Mouse (Mus musculus) gastrocnemius, adult 2 months (tissue): Measurements from ENCODE around the gene 4933406M09Rik. TPM values are rescaled to one million over a fixed set of nuclear protein-coding genes. Genes with fewer than 3 reads are reported as not detected.

ENCODE experiments used
- DNase-seq: peaks from one replicate; pipeline ENCODE4 v3.0.0; 2022
- H3K27ac ChIP-seq: fragments of 200-600 bp; 2 replicates; pipeline ENCODE4 v1.8.1; 2022; ENCODE audit warnings: mild to moderate bottlenecking
- H3K4me3 ChIP-seq: fragments of 200-600 bp; 2 replicates; pipeline ENCODE4 v1.8.1; 2022; ENCODE audit warnings: mild to moderate bottlenecking, moderate library complexity
- CTCF ChIP-seq: fragments of 200-600 bp; IDR thresholded peaks from 2 replicates; pipeline ENCODE4 v1.8.1; 2022; ENCODE audit warnings: antibody characterized with exemption, mild to moderate bottlenecking, moderate library complexity
- intact Hi-C: fragments of 180-260 bp; cut with DNase I; formaldehyde crosslinking; loops from one replicate; pipeline ENCODE4 v1.15.1; 2025
- total RNA-seq, 2 experiments: library from RNA; stranded (reverse); gene quantifications; 2 replicates each; pipeline ENCODE4 v1.2.3; 2021

The 4933406M09Rik gene
- total RNA-seq, 2 experiments from 2014 or later = not detected

DNA sequence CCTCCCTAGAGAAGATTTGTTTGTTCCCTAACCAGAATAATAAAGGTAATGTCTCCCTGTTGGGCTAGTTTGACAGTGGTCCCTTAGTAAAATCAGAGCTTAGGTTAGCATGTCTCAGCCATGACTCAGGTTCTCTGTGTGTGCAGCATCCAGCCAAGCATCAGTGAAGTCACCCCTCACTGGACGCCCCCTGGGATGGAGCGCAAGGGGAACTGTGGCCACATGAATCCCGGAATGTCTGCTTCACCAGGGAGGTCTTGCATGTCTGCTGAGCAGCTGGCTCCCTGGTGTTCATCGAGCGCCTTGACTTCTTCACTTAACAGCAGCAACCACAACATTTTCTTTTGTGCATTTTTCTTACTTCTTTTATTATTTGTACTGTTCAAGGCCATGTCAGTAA lies 8.1 kb downstream of the 4933406M09Rik start:
- no peak overlapping the region for H3K4me3 ChIP-seq
- no peak for DNase-seq
- intact Hi-C loops = no loop called here
- no peak for TF ChIP-seq CTCF
- no peak overlapping the region for H3K27ac ChIP-seq

DNA sequence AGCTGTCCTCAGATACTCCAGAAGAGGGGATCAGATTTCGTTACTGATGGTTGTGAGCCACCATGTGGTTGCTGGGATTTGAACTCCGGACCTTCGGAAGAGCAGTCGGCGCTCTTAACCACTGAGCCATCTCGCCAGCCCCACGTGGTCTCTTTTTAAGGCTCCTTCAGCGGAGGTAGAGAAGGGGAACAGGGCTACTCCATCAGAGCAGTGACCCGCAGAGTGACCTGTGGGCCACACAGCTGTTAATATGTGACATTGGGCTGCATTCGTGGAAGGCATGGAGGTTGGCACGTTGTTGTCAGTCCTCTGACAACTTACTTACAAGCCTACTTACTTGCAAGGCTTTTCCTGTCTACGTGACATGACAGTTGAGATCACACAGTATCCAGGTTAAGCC lies 12.5 kb downstream of the 4933406M09Rik start:
- H3K27ac ChIP-seq = no peak overlapping the region
- no peak overlapping the region for H3K4me3 ChIP-seq
- TF ChIP-seq CTCF = no peak
- intact Hi-C loops = no loop called here
- no peak for DNase-seq

DNA sequence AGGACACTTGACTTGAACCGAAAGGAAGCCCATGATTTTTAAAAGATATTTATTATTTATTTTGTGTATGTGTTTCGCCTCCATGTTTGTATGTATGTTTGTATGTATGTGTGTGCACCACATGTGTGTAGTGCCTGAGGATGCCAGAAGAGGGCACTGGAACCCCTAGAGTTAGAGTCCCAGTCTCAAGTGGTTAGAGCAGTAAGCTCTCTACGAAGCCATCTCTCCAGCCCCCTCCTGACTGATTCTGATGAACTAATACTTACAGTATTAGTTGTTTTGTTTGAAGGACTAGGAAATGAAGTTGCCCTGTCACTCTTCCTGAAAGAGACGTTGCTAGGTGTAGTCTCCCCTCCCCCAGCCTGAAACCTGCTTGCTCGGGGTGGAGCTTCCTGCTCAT lies 14.0 kb downstream of the 4933406M09Rik start:
- H3K4me3 ChIP-seq = no peak overlapping the region
- peak; percentile 34; the same call in 1 of the 2 replicates for TF ChIP-seq CTCF
- intact Hi-C loops = no loop called here
- H3K27ac ChIP-seq = no peak overlapping the region
- no peak for DNase-seq

DNA sequence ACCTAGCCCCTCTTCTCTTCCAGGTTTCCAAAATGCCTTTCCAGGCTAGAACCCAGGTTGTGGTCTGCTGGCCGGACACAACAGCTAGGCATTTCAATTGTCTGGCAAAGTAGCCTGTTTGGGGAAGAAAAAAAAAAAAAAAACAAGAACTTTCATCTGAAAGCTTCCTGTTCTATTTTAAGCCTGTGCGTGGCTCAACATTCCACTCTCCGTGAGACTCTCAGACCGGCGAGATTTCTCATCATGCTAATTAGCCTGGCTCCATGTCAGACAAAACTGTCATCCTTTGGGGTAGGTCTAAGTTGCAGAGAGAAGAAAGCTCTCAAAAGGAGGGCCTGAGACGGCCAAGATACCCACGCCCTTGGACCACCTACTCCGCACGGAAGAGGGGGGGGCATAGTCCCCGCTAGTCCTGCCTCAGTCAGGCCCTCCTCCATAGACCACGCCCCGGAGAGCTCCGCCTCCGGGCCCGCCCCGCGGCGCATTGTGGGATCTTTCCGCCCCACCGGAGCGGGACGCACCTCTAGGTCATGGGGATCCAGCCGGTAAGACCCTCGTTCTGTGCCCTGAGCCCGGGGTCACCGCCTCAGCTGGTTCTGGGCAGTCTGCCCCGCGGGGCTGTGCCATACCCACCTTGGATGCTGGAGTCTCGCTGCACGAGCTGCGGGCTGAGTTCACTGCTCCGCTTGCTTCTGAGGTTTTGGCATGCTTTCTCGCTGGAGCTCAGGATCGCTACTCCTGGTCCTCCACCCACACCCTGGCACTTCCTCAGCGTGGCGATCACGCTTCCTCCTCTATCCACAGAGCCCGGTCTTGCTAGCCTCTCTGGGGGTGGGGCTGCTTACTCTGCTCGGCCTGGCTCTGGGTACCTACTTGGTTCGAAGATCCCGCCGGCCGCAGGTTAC lies 20.0 kb downstream of the 4933406M09Rik start, which contains the start of gene Cyb5r1:
Gene Cyb5r1, plus strand, starts transcription at position 51 of the 905 bp plus-strand sequence.
- intact Hi-C loops = loop anchor here (5.0 kb wide), 1 partner anchor 38 kb away; no protein-coding TSS in a partner anchor

DNA sequence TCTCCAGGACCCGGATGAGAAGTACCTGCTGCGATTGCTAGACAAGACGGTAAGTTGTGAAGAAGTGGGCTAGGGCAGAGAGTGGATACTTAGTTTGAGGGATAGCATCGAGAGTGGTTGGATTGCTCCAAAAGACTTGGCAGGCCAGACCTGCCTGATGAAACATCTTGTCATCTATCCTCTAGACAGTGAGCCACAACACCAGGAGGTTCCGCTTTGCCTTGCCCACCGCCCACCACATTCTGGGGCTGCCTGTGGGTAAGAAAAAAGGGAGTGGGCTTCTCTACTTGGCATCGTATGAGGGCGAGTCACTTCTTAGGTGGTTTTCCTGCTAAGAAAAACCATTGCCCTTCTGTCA lies 20.7 kb downstream of the 4933406M09Rik start:
- Histone ChIP-seq H3K4me3 (peak overlapping the region; percentile 90), H3K27ac (peak overlapping the region; percentile 96)
- intact Hi-C loops = loop anchor here (5.0 kb wide), 1 partner anchor 39 kb away; no protein-coding TSS in a partner anchor
- no peak for DNase-seq
- TF ChIP-seq CTCF = no peak

More for the DNA sequence above, 20.0 kb downstream of the 4933406M09Rik start, which contains the start of gene Cyb5r1:
- Histone ChIP-seq H3K4me3 (peak within 1 kb of the TSS; percentile 90), H3K27ac (peak within 1 kb of the TSS; percentile 96)
- TF ChIP-seq CTCF = no peak
- peak; percentile 87 for DNase-seq

DNA sequence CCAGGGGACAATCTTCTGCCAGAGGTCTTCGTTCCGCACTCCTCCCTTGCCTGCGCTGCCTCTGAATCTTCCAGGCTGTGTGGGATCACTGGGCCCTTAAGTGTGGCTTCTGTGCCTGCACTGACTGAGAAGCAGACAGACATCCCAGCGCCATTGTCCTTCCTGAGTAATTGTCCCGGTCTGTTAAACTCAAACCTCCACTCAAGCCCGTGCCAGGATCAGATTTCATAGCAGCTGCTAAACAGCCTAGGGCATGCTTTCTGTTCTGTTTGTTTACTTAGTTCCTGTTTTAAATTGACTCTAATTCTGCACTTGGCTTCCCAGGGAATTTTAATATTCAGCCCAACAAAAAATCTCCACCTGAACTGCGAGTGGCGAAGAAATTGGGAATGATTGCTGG lies 22.3 kb downstream of the 4933406M09Rik start:
- intact Hi-C loops = loop anchor here (5.0 kb wide), 1 partner anchor 41 kb away; no protein-coding TSS in a partner anchor
- no peak for DNase-seq
- no peak for TF ChIP-seq CTCF
- Histone ChIP-seq H3K4me3 (no peak overlapping the region), H3K27ac (peak overlapping the region; percentile 50)

DNA sequence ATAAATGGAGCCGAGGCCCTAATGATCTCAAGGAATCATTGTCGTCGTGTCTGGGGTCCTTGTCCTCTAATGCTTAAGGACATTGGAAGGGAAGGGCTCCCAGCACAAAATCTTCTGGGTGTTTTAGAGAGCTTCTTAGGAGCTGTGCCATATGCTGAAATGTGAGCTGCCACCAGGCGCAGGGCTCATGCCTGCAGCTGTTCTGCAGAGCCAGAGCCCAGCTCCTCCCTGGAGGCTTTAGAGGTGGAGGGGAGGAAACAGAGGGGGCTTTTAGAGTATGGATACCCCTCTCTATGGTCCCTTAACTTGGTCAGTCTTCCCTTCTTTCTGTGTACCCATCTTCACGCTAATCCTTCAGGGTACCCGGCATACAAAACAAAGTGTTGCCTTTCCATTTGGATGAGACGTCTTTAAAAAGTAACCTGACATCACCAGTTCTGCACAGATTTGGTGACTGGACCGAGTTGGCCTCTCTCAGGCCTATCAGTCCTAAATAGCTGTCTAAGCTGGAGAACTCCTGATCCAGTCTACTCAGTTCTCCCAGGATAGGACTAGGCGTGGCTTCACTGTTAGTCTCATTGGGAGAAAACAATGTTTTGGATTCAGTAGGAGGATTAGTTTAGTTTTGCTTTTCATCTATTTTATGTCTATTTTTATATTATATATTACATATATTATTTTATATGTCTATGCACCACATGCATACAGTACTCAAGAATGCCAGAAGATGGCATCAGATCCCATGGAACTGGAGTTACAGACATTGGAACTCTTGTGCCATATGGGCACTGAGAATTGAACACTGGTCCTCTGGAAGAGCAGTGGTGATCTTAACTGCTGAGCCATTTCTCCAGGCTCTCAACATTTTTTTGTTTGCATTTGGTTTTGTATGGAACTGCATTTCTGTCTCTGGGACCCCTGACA lies 26.2 kb downstream of the 4933406M09Rik start:
- peak overlapping the region; percentile 27 for H3K4me3 ChIP-seq
- DNase-seq = peak; percentile 75
- intact Hi-C loops = loop anchor here (1.0 to 5.0 kb wide), 2 partner anchors 43 to 80 kb away; partner anchors contain the start of genes Klhl12 and Rabif
- peak overlapping the region; percentile 89 for H3K27ac ChIP-seq
- TF ChIP-seq CTCF = peak; percentile 55

DNA sequence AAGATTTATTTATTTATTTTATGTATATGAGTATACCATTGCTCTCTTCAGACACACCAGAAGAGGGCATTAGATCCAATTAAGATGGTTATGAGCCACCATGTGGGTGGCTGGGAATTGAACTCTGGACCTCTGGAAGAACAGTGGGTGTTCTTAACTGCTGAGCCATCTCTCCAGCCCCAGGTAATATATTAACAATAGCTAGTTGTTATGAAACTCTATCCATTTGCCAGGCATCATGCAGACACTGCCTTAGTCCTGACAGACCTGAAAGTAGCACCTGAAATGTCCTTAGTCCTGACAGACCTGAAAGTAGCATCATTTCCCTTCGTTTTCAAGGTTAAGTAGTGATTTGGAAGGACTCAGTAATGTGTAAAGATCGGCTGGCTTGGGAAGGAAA lies 28.3 kb downstream of the 4933406M09Rik start:
- peak overlapping the region; percentile 99 for H3K27ac ChIP-seq
- TF ChIP-seq CTCF = no peak
- intact Hi-C loops = loop anchor here (5.0 kb wide), 1 partner anchor 78 kb away; the partner anchor contains the start of gene Rabif

DNA sequence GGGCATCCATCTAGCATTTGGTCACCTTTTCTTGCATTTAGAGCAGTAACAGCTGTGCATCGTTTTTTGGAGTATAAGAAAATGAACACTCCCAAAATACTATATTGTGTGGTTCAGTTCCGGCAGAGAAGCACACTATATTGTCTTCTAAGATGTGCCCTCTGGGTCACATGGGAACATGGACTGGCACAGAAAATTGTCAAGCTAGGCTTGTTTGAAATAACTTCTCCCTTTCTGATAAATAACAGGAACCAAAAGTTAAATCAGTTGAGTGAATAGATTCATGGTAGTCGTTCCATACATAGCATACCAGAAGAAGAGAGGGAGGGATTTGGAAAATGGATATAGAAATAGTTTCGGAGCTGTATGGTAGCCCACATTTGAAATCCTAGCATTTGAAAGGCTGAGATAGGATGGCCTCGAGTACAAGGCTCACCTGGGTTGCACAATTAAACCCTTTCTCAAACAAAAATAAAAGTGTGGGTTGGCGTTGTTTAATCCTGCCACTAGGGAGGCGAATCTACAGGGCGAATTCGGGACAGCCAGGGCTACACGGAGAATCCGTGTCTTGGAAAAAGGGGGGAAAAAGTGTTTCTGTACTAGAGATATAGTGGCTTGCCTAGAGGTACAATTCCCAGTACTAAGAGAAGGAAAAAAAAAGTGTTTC lies 28.9 kb downstream of the 4933406M09Rik start:
- DNase-seq = no peak
- peak overlapping the region; percentile 98 for H3K4me3 ChIP-seq
- intact Hi-C loops = loop anchor here (5.0 kb wide), 1 partner anchor 78 kb away; the partner anchor contains the start of gene Rabif
- peak; percentile 8; the same call in 1 of the 2 replicates for TF ChIP-seq CTCF
- peak overlapping the region; percentile 99 for H3K27ac ChIP-seq

More for the DNA sequence above, 28.3 kb downstream of the 4933406M09Rik start:
- no peak for DNase-seq
- H3K4me3 ChIP-seq = no peak overlapping the region

DNA sequence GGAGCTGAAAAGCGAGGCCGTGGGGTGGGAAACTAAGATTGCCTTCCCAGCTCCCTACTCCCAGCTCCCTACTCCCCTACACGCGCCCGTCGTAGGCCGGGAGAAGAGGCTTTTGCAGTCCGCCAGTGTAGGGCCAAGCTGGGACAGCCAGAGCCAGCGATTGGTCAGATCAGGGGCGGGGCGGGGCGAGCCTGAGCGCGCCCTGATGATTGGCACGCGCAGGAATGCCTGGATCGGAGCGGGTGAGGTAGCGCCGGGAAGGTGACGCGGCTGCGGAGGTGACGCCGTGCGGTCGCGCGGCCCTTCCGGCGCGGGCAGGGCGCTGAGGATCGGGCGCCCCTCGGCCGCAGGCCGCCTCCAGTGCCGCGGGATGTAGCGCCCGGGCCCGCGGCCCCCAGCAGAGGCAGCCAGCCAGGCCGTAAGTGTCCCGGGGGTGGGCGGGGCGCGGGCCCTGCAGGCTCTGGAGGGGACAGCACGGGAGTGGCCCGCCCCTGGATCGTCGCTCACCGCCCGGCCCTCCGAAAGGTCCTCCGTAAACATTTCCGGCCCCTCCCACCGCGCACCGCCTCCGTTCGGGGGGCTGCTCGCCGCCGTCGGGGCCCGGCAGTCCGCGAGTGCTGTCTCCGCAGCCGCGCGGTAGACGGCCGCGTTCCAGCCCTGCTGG lies 29.6 kb downstream of the 4933406M09Rik start, which contains the start of gene Adipor1:
Gene Adipor1, plus strand, starts transcription at position 211 of the 664 bp plus-strand sequence.
- Histone ChIP-seq H3K27ac (peak within 1 kb of the TSS; percentile 99), H3K4me3 (peak within 1 kb of the TSS; percentile 98)
- DNase-seq = peak; percentile 99
- intact Hi-C loops = no loop called here
- no peak for TF ChIP-seq CTCF

DNA sequence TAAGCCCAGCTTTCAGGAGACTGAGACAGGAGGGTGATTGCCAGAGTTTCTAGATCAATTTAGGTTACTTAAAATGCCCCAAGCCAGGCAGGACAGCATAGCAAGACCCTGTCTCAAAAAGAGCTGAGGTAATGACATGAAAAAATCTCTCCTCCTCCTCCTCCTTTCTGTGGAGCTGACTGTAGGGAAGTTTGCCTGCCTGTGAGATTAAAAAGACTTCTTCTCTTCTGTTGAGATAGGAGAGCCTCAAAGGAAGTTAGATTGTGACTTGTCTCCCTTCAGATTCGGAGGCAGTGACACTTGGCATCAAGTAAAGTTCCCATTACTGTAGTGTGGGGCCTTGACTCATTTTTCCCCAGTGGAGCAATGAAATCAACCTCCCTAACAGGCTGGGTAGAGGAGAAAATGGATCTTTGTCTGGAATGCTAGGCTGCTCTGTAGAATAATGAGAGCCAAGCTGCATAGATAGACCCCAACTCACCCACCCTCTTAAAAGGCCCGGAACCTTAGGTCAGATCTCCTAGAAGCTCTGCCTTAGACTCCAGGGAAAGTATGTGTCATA lies 32.8 kb downstream of the 4933406M09Rik start:
- Histone ChIP-seq H3K27ac (peak overlapping the region; percentile 99), H3K4me3 (peak overlapping the region; percentile 98)
- no peak for TF ChIP-seq CTCF
- intact Hi-C loops = loop anchor here (2.0 kb wide), 1 partner anchor 56 kb away; no protein-coding TSS in a partner anchor
- DNase-seq = no peak
